Mouse (Mus musculus): ENCODE data around the gene Olfr376. TPM values are rescaled to one million over a fixed set of nuclear protein-coding genes. Genes with fewer than 3 reads are reported as not detected.

Gene Olfr376
- polyA plus RNA-seq, 1 experiment from 2014 or later: not detected

DNA sequence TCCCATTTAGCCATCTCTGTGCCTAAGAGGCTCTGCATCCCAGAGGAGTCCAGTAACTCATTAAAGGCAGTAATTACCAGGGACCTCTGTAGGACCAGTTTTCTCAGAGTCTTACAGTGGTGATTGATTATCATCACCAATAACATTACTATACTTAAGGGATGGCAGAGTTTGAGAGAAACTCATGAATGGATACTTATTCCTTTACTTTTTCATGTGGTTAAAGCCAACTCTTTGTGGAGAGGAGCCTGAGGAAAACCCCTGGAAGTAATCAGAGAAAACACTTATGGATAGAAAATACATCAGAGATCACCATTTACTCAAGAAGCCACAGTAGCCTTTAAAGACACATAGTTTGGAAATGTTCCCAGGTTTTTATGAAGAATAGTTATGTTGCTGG, 28.5 kb downstream of the Olfr376 start, which contains the start of gene Olfr1:
Gene Olfr1, minus strand, starts transcription at position 101 of the 400 bp plus-strand sequence.
- no peak for DNase-seq (ENCODE audit: low spot score, missing footprints)
- Histone ChIP-seq H3K27ac (ENCODE audit: low read depth, low read length) (no peak within 1 kb of the TSS), H3K4me2 (no peak within 1 kb of the TSS), H3K4me1 (ENCODE audit: control insufficient read depth, insufficient read depth, low read length) (no peaks in the 10 kb centered on the region), H3K4me3 (ENCODE audit: low read depth, low read length) (no peak within 1 kb of the TSS), H3K9me3 (ENCODE audit: control insufficient read depth, low read length) (no peaks in the 10 kb centered on the region; the same call in 1 of the 2 replicates), H3K9ac (ENCODE audit: low read length) (no peak within 1 kb of the TSS), H3K27me3 (ENCODE audit: control insufficient read depth, insufficient read depth, low read length) (no peaks in the 10 kb centered on the region), H3K36me3 (ENCODE audit: control insufficient read depth, insufficient read depth, low read length) (no peaks in the 10 kb centered on the region)
- no peak for ATAC-seq (ENCODE audit: low FRiP score)

Other genes starting within 250 kb of the Olfr376 start
- 16.7 and 18.9 TPM in 2 replicates for gene Haspin, start 233.0 kb upstream of the Olfr376 start, polyA plus RNA-seq (2014; fragmentation: Nextera tagmentation; extraction: Ambion mirVana)
- gene P2rx5, start 210.8 kb upstream of the Olfr376 start, polyA plus RNA-seq (2014; fragmentation: Nextera tagmentation; extraction: Ambion mirVana): 0.08 and 0.23 TPM in 2 replicates
- 125 TPM in 2 replicates for gene Emc6, start 194.2 kb upstream of the Olfr376 start, polyA plus RNA-seq (2014; fragmentation: Nextera tagmentation; extraction: Ambion mirVana)
- gene Tax1bp3, start 194.2 kb upstream of the Olfr376 start, polyA plus RNA-seq (2014; fragmentation: Nextera tagmentation; extraction: Ambion mirVana): 183 and 189 TPM in 2 replicates
- gene Ctns, start 172.2 kb upstream of the Olfr376 start, polyA plus RNA-seq (2014; fragmentation: Nextera tagmentation; extraction: Ambion mirVana): 19.1 and 21.1 TPM in 2 replicates
- gene Shpk, start 171.8 kb upstream of the Olfr376 start, polyA plus RNA-seq (2014; fragmentation: Nextera tagmentation; extraction: Ambion mirVana): 1.1 TPM in 2 replicates
- not detected in 2 replicates for gene Trpv1, start 137.0 kb upstream of the Olfr376 start, polyA plus RNA-seq (2014; fragmentation: Nextera tagmentation; extraction: Ambion mirVana)
- 0.05 TPM in 1 of 2 replicates, not detected in the other for gene Trpv3, start 103.9 kb upstream of the Olfr376 start, polyA plus RNA-seq (2014; fragmentation: Nextera tagmentation; extraction: Ambion mirVana)
- 0.10 TPM in 1 of 2 replicates, not detected in the other for gene Aspa, start 41.6 kb upstream of the Olfr376 start, polyA plus RNA-seq (2014; fragmentation: Nextera tagmentation; extraction: Ambion mirVana)
- gene Gm49340, start 41.5 kb upstream of the Olfr376 start, polyA plus RNA-seq (2014; fragmentation: Nextera tagmentation; extraction: Ambion mirVana): not detected in 2 replicates
- not detected in 2 replicates for gene Spata22, start 41.5 kb upstream of the Olfr376 start, polyA plus RNA-seq (2014; fragmentation: Nextera tagmentation; extraction: Ambion mirVana)
- not detected in 2 replicates for gene Olfr20, start 20.5 kb upstream of the Olfr376 start, polyA plus RNA-seq (2014; fragmentation: Nextera tagmentation; extraction: Ambion mirVana)
- not detected in 2 replicates for gene Olfr1, start 28.4 kb downstream of the Olfr376 start, polyA plus RNA-seq (2014; fragmentation: Nextera tagmentation; extraction: Ambion mirVana)
- not detected in 2 replicates for gene Olfr378, start 57.2 kb downstream of the Olfr376 start, polyA plus RNA-seq (2014; fragmentation: Nextera tagmentation; extraction: Ambion mirVana)
- not detected in 2 replicates for gene Olfr380, start 86.3 kb downstream of the Olfr376 start, polyA plus RNA-seq (2014; fragmentation: Nextera tagmentation; extraction: Ambion mirVana)
- gene Olfr381, start 120.4 kb downstream of the Olfr376 start, polyA plus RNA-seq (2014; fragmentation: Nextera tagmentation; extraction: Ambion mirVana): not detected in 2 replicates
- not detected in 2 replicates for gene Olfr382, start 146.0 kb downstream of the Olfr376 start, polyA plus RNA-seq (2014; fragmentation: Nextera tagmentation; extraction: Ambion mirVana)
- not detected in 2 replicates for gene Olfr385, start 221.8 kb downstream of the Olfr376 start, polyA plus RNA-seq (2014; fragmentation: Nextera tagmentation; extraction: Ambion mirVana)
- not detected in 2 replicates for gene Olfr384, start 227.3 kb downstream of the Olfr376 start, polyA plus RNA-seq (2014; fragmentation: Nextera tagmentation; extraction: Ambion mirVana)

Measured in midbrain, embryonic 11.5 days (tissue).